Mouse (Mus musculus) testis, adult 2 months (tissue): Measurements from ENCODE around the gene Ndrg4. TPM values are rescaled to one million over a fixed set of nuclear protein-coding genes. Genes with fewer than 3 reads are reported as not detected.

Source experiments
- H3K27ac ChIP-seq: fragments of 200-500 bp; 2 replicates; pipeline ENCODE4 v1.5.1; 2012; ENCODE audit warnings: low read depth, low read length; ENCODE audit not compliant: control insufficient read depth, insufficient read depth
- H3K27me3 ChIP-seq: fragments of 200-500 bp; 2 replicates; pipeline ENCODE4 v1.6.1; 2012; ENCODE audit warnings: mild to moderate bottlenecking, low read length, moderate library complexity; ENCODE audit not compliant: control insufficient read depth, insufficient read depth
- H3K36me3 ChIP-seq: fragments of 200-500 bp; 2 replicates; pipeline ENCODE4 v1.6.1; 2012; ENCODE audit warnings: mild to moderate bottlenecking, low read length; ENCODE audit not compliant: control insufficient read depth, insufficient read depth
- H3K4me1 ChIP-seq: fragments of 200-500 bp; 2 replicates; pipeline ENCODE4 v1.6.1; 2012; ENCODE audit warnings: low read length; ENCODE audit not compliant: control insufficient read depth, insufficient read depth
- H3K4me3 ChIP-seq: fragments of 200-500 bp; 2 replicates; pipeline ENCODE4 v1.5.1; 2012; ENCODE audit warnings: low read depth, mild to moderate bottlenecking, low read length, moderate library complexity, mixed read lengths; ENCODE audit not compliant: control insufficient read depth
- CTCF ChIP-seq: fragments of 200-500 bp; IDR thresholded peaks from 2 replicates; pipeline ENCODE4 v1.5.1; 2012; ENCODE audit warnings: low read depth, mild to moderate bottlenecking, inconsistent platforms, low read length, moderate library complexity; ENCODE audit not compliant: control insufficient read depth, insufficient read depth, insufficient replicate concordance
- POLR2A ChIP-seq: fragments of 200-500 bp; IDR thresholded peaks from 2 replicates; pipeline ENCODE4 v1.6.1; 2012; ENCODE audit warnings: low read depth, mild to moderate bottlenecking, inconsistent platforms, low read length, moderate library complexity; ENCODE audit not compliant: control insufficient read depth
- polyA plus RNA-seq: library from polyadenylated mRNA; depleted of rRNA; stranded (reverse); fragments of >200 nt; gene quantifications from 2 replicates; pipeline ENCODE4 v1.2.3, GENCODE M21; 2012

Gene Ndrg4
- polyA plus RNA-seq, 1 experiment = 26.2 TPM

GRCm38 (mm10) chr8:95668163-95668958 lies 8.4 kb upstream of the Ndrg4 start:
- Histone ChIP-seq H3K4me3 (no peak overlapping the region), H3K27ac (no peak overlapping the region), H3K27me3 (no peaks in the 10 kb centered on the region), H3K4me1 (no peaks in the 10 kb centered on the region), H3K36me3 (no peaks in the 10 kb centered on the region)
- TF ChIP-seq CTCF (no peak), POLR2A (no peak)

GRCm38 (mm10) chr8:95669967-95670366 lies 6.8 kb upstream of the Ndrg4 start:
- H3K4me1 ChIP-seq = no peaks in the 10 kb centered on the region
- H3K27ac ChIP-seq = no peak overlapping the region
- H3K4me3 ChIP-seq = no peak overlapping the region
- TF ChIP-seq POLR2A (no peak), CTCF (no peak)
- no peaks in the 10 kb centered on the region for H3K36me3 ChIP-seq
- no peaks in the 10 kb centered on the region for H3K27me3 ChIP-seq

- Histone ChIP-seq H3K27me3 (no peaks in the 10 kb centered on the region), H3K27ac (no peak overlapping the region), H3K4me1 (peaks cover under 1% of the 10 kb centered on the region; the same call in 1 of the 2 replicates), H3K36me3 (no peaks in the 10 kb centered on the region), H3K4me3 (no peak overlapping the region)
- TF ChIP-seq CTCF (no peak), POLR2A (no peak)
Measured at GRCm38 (mm10) chr8:95671861-95672260, 4.9 kb upstream of the Ndrg4 start.

GRCm38 (mm10) chr8:95672811-95673210 lies 4.0 kb upstream of the Ndrg4 start:
- Histone ChIP-seq H3K27me3 (no peaks in the 10 kb centered on the region), H3K4me1 (peaks cover 6% of the 10 kb centered on the region; the same call in 1 of the 2 replicates), H3K4me3 (no peak overlapping the region), H3K27ac (no peak overlapping the region), H3K36me3 (no peaks in the 10 kb centered on the region)
- TF ChIP-seq CTCF (no peak), POLR2A (no peak)

- H3K27ac ChIP-seq = no peak overlapping the region
- H3K27me3 ChIP-seq = no peaks in the 10 kb centered on the region
- TF ChIP-seq POLR2A (no peak), CTCF (no peak)
- peaks cover 6% of the 10 kb centered on the region; the same call in 1 of the 2 replicates for H3K4me1 ChIP-seq
- H3K4me3 ChIP-seq = peak overlapping the region; percentile 72
- no peaks in the 10 kb centered on the region for H3K36me3 ChIP-seq
Measured at GRCm38 (mm10) chr8:95677591-95678023, 827 bp downstream of the Ndrg4 start.

GRCm38 (mm10) chr8:95678024-95678611 lies 1.3 kb downstream of the Ndrg4 start:
- Histone ChIP-seq H3K4me3 (peak overlapping the region; percentile 72), H3K27ac (no peak overlapping the region), H3K27me3 (no peaks in the 10 kb centered on the region), H3K36me3 (no peaks in the 10 kb centered on the region), H3K4me1 (peaks cover 6% of the 10 kb centered on the region; the same call in 1 of the 2 replicates)
- TF ChIP-seq CTCF (no peak), POLR2A (no peak)

GRCm38 (mm10) chr8:95688073-95688672 lies 11.4 kb downstream of the Ndrg4 start:
- TF ChIP-seq POLR2A (no peak), CTCF (no peak)
- Histone ChIP-seq H3K4me1 (no peaks in the 10 kb centered on the region; the same call in 1 of the 2 replicates), H3K4me3 (no peak overlapping the region), H3K27me3 (no peaks in the 10 kb centered on the region), H3K36me3 (no peaks in the 10 kb centered on the region), H3K27ac (no peak overlapping the region)
